Mouse (Mus musculus) stomach, postnatal 0 days (tissue): ENCODE results near the gene Cdk14.

Source experiments
- CTCF ChIP-seq: IDR thresholded peaks from 2 replicates; pipeline ENCODE4 v1.5.1; 2016; ENCODE audit warnings: antibody characterized with exemption, low read depth, mild to moderate bottlenecking, moderate library complexity
- EP300 ChIP-seq: optimal IDR thresholded peaks from 2 replicates; pipeline ENCODE3; 2016; ENCODE audit warnings: antibody characterized with exemption

DNA sequence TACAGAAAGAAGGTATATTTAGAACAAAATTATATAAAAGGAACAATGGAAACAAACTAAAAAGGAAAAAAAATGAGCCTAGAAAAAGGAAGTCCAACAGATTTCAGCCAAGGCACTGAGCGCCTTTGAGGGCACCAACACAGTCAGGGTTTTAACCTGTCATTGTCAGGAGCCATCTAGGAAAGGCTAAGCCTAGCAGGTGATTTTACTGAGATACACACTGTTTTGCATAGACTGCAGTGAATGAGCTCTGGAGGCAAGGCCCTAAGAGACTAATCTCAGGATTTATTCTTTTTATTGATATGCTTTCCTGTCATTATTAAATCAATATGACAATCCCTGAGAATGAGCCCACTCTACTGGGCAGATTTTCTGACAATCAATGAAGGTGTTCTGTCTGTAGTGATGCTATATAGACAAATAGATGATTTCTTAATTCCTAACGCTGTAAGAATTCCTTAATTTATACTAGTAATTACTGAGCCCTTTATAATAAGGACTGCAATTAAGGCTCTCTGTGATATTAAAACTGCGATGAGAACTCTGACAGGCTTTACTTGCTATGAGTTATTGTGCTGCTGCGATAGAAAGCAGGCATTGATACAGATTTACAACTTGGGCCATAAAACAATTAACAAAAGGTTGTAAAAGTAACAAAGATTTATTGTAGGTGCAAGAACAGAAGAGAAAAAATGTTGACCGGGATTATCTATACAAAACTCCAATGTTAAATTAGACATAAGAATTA is 303.2 kb downstream of the Cdk14 start:
- TF ChIP-seq CTCF (no peak), EP300 (no peak)
